Mouse (Mus musculus) kidney, adult 8-10 months (tissue): ENCODE measurements at regions not wholly inside any gene's neighbourhood (a gene's known extent, or its start where the extent isn't known, plus 50 kb on each side); places are given as distances from the start of the nearest gene placed in this dataset.

Experiments used
- DNase-seq, 2 experiments: peaks; one replicate each; pipeline ENCODE4 v3.0.0; 2022

GRCm38 (mm10) chr8:25389371-25389855, 565.2 kb upstream of the Adam5 start:
- peak; percentile 11 for DNase-seq

GRCm38 (mm10) chr8:25388811-25389210, 564.6 kb upstream of the Adam5 start:
- DNase-seq, result no peak

- no peak for DNase-seq
These were observed 561.0 kb upstream of the Adam5 start for GRCm38 (mm10) chr8:25385186-25385585.

- DNase-seq, result no peak
These were observed 560.4 kb upstream of the Adam5 start for GRCm38 (mm10) chr8:25384591-25384990.

GRCm38 (mm10) chr8:25373276-25373675, 549.1 kb upstream of the Adam5 start:
- no peak for DNase-seq

GRCm38 (mm10) chr8:25370947-25371346, 546.8 kb upstream of the Adam5 start:
- no peak for DNase-seq

GRCm38 (mm10) chr8:25369331-25369730, 545.2 kb upstream of the Adam5 start:
- DNase-seq, result no peak

- DNase-seq, result peak in 1 of 2 experiments; percentile 14
These were observed 544.5 kb upstream of the Adam5 start for GRCm38 (mm10) chr8:25368561-25369091.

GRCm38 (mm10) chr8:25367806-25368549, 543.8 kb upstream of the Adam5 start:
- DNase-seq, result no peak

- no peak for DNase-seq
These were observed 542.0 kb upstream of the Adam5 start for GRCm38 (mm10) chr8:25366181-25366580.

GRCm38 (mm10) chr8:25362656-25363055, 538.5 kb upstream of the Adam5 start:
- no peak for DNase-seq

GRCm38 (mm10) chr8:25362146-25362545, 538.0 kb upstream of the Adam5 start:
- no peak for DNase-seq

GRCm38 (mm10) chr8:25361420-25361819, 537.3 kb upstream of the Adam5 start:
- no peak for DNase-seq

- no peak for DNase-seq
These were observed 534.5 kb upstream of the Adam5 start for GRCm38 (mm10) chr8:25358539-25359165.

- DNase-seq, result no peak
These were observed 529.9 kb upstream of the Adam5 start for GRCm38 (mm10) chr8:25353822-25354770.

- no peak for DNase-seq
These were observed 529.2 kb upstream of the Adam5 start for GRCm38 (mm10) chr8:25353405-25353804.

GRCm38 (mm10) chr8:25348003-25348683, 524.0 kb upstream of the Adam5 start:
- no peak for DNase-seq

- DNase-seq, result peak in 1 of 2 experiments; percentile 25
These were observed 519.0 kb upstream of the Adam5 start for GRCm38 (mm10) chr8:25343160-25343602.

GRCm38 (mm10) chr8:25342501-25342900, 518.3 kb upstream of the Adam5 start:
- DNase-seq, result no peak

GRCm38 (mm10) chr8:25341225-25341624, 517.1 kb upstream of the Adam5 start:
- DNase-seq, result no peak

GRCm38 (mm10) chr8:25340729-25341128, 516.6 kb upstream of the Adam5 start:
- no peak for DNase-seq

GRCm38 (mm10) chr8:25332120-25332607, 508.0 kb upstream of the Adam5 start:
- DNase-seq, result no peak
